Mouse (Mus musculus) liver, embryonic 15.5 days (tissue): ENCODE data around the gene Kank3. TPM values are rescaled to one million over a fixed set of nuclear protein-coding genes. Genes with fewer than 3 reads are reported as not detected.
"Not testable (repeated sequence)": the region's sequence is repeated elsewhere in the genome, so short reads cannot be mapped to it uniquely, and the experiment has no call there.

ENCODE experiments used
- ATAC-seq: fragments of 200-750 bp; cut with Nextera tagmentation; 2 replicates; pipeline ENCODE4 v1.8.0; 2017; ENCODE audit warnings: moderate number of reproducible peaks, mild to moderate bottlenecking, moderate library complexity; ENCODE audit not compliant: insufficient read depth
- H3K27ac ChIP-seq: fragments of 300-500 bp; sonication (generic); replicated peaks from 2 replicates; pipeline ENCODE4 v1.5.1; 2015; ENCODE audit warnings: mild to moderate bottlenecking, inconsistent platforms
- H3K27me3 ChIP-seq: fragments of 300-500 bp; sonication (generic); 2 replicates; pipeline ENCODE4 v1.6.1; 2015; ENCODE audit warnings: mild to moderate bottlenecking, inconsistent platforms
- H3K36me3 ChIP-seq: fragments of 300-500 bp; sonication (generic); replicated peaks from 2 replicates; pipeline ENCODE4 v1.6.1; 2015; ENCODE audit warnings: moderate library complexity, mild to moderate bottlenecking, inconsistent platforms
- H3K4me1 ChIP-seq: fragments of 300-500 bp; sonication (generic); replicated peaks from 2 replicates; pipeline ENCODE4 v1.6.1; 2015; ENCODE audit warnings: inconsistent platforms
- H3K4me2 ChIP-seq: fragments of 300-500 bp; sonication (generic); 2 replicates; pipeline ENCODE4 v1.6.1; 2015; ENCODE audit warnings: moderate library complexity, mild to moderate bottlenecking, inconsistent platforms
- H3K4me3 ChIP-seq: fragments of 300-500 bp; sonication (generic); replicated peaks from 2 replicates; pipeline ENCODE4 v1.5.1; 2015; ENCODE audit warnings: mild to moderate bottlenecking, inconsistent platforms
- H3K9ac ChIP-seq: fragments of 300-500 bp; sonication (generic); 2 replicates; pipeline ENCODE4 v1.6.1; 2015; ENCODE audit warnings: moderate library complexity, mild to moderate bottlenecking, inconsistent platforms
- H3K9me3 ChIP-seq: fragments of 300-500 bp; sonication (generic); replicated peaks from 2 replicates; pipeline ENCODE4 v1.6.1; 2016; ENCODE audit warnings: inconsistent platforms
- WGBS: fragments of 180-500 bp; shearing (Covaris S2); methylation state at CpG from one replicate; pipeline ENCODE4 v1.1.7; 2015; ENCODE audit warnings: mixed read lengths; ENCODE audit not compliant: insufficient replicate concordance; 5-methylcytosine and 5-hydroxymethylcytosine counted together
- polyA plus RNA-seq: library from polyadenylated mRNA; unstranded; fragments of >200 nt; fragmentation: Nextera tagmentation; extraction: Ambion mirVana; gene quantifications from 2 replicates; pipeline ENCODE4 v1.2.1, GENCODE M21; 2015

Kank3 gene
- polyA plus RNA-seq, 1 experiment from 2014 or later = 10.4 TPM

- WGBS = 56% methylated on average over 8 of the region's 9 CpGs
- no peaks in the 10 kb centered on the region for H3K9me3 ChIP-seq
- peaks cover 23% of the 10 kb centered on the region for H3K4me1 ChIP-seq
- H3K27me3 ChIP-seq = peaks cover 20% of the 10 kb centered on the region
- no peak overlapping the region for H3K9ac ChIP-seq
- no peak overlapping the region for H3K4me2 ChIP-seq
- H3K27ac ChIP-seq = no peak overlapping the region
- no peak for ATAC-seq
- H3K4me3 ChIP-seq = no peak overlapping the region
- H3K36me3 ChIP-seq = no peaks in the 10 kb centered on the region
These were observed 3.0 kb upstream of the Kank3 start for GRCm38 (mm10) chr17:33807181-33807888.

- Histone ChIP-seq H3K27me3 (peaks cover 28% of the 10 kb centered on the region), H3K4me2 (no peak overlapping the region), H3K9ac (no peak overlapping the region), H3K9me3 (no peaks in the 10 kb centered on the region), H3K27ac (no peak overlapping the region), H3K36me3 (no peaks in the 10 kb centered on the region), H3K4me1 (peaks cover 23% of the 10 kb centered on the region), H3K4me3 (no peak overlapping the region)
- WGBS = 9% methylated on average over 10 of the region's 10 CpGs
- no peak for ATAC-seq
These were observed 2.1 kb upstream of the Kank3 start for GRCm38 (mm10) chr17:33808192-33808591.

GRCm38 (mm10) chr17:33811142-33811516, 810 bp downstream of the Kank3 start:
- peak overlapping the region; percentile 23; the same call in 1 of the 2 replicates for H3K9ac ChIP-seq
- H3K4me2 ChIP-seq = peak overlapping the region; percentile 84
- H3K36me3 ChIP-seq = no peaks in the 10 kb centered on the region
- H3K27me3 ChIP-seq = peaks cover 41% of the 10 kb centered on the region
- H3K4me1 ChIP-seq = peaks cover 22% of the 10 kb centered on the region
- no peaks in the 10 kb centered on the region for H3K9me3 ChIP-seq
- WGBS = 7% methylated on average over 7 of the region's 7 CpGs
- no peak for ATAC-seq
- H3K4me3 ChIP-seq = peak overlapping the region; percentile 57
- H3K27ac ChIP-seq = no peak overlapping the region

- H3K27ac ChIP-seq = no peak overlapping the region
- no peak for ATAC-seq
- no peak overlapping the region for H3K9ac ChIP-seq
- no peaks in the 10 kb centered on the region for H3K9me3 ChIP-seq
- no peaks in the 10 kb centered on the region for H3K36me3 ChIP-seq
- H3K4me1 ChIP-seq = peaks cover 34% of the 10 kb centered on the region
- H3K4me3 ChIP-seq = no peak overlapping the region
- H3K4me2 ChIP-seq = no peak overlapping the region
- WGBS = 30% methylated on average over 3 of the region's 3 CpGs
- peaks cover 41% of the 10 kb centered on the region for H3K27me3 ChIP-seq
These were observed 2.2 kb downstream of the Kank3 start for GRCm38 (mm10) chr17:33812475-33812874.

GRCm38 (mm10) chr17:33812990-33813389, 2.7 kb downstream of the Kank3 start:
- no peak overlapping the region for H3K4me2 ChIP-seq
- H3K9ac ChIP-seq = no peak overlapping the region
- WGBS = 41% methylated on average over 4 of the region's 4 CpGs
- peaks cover 39% of the 10 kb centered on the region for H3K4me1 ChIP-seq
- no peak overlapping the region for H3K27ac ChIP-seq
- peaks cover 41% of the 10 kb centered on the region for H3K27me3 ChIP-seq
- no peaks in the 10 kb centered on the region for H3K36me3 ChIP-seq
- H3K4me3 ChIP-seq = no peak overlapping the region
- no peaks in the 10 kb centered on the region for H3K9me3 ChIP-seq
- no peak for ATAC-seq

GRCm38 (mm10) chr17:33815399-33815798, 5.1 kb downstream of the Kank3 start:
- 71% methylated on average over 6 of the region's 6 CpGs for WGBS
- peaks cover 40% of the 10 kb centered on the region for H3K27me3 ChIP-seq
- no peak overlapping the region for H3K27ac ChIP-seq
- no peak overlapping the region for H3K4me2 ChIP-seq
- H3K36me3 ChIP-seq = peaks cover 18% of the 10 kb centered on the region
- H3K9me3 ChIP-seq = no peaks in the 10 kb centered on the region
- ATAC-seq = no peak
- peaks cover 51% of the 10 kb centered on the region for H3K4me1 ChIP-seq
- H3K9ac ChIP-seq = no peak overlapping the region
- H3K4me3 ChIP-seq = no peak overlapping the region

GRCm38 (mm10) chr17:33816612-33817011, 6.3 kb downstream of the Kank3 start:
- peaks cover 31% of the 10 kb centered on the region for H3K36me3 ChIP-seq
- no peak for ATAC-seq
- no peak overlapping the region for H3K27ac ChIP-seq
- 57% methylated on average over 5 of the region's 5 CpGs for WGBS
- H3K27me3 ChIP-seq = peaks cover 28% of the 10 kb centered on the region
- H3K4me1 ChIP-seq = peaks cover 43% of the 10 kb centered on the region
- H3K4me3 ChIP-seq = peak overlapping the region; percentile 72
- H3K9ac ChIP-seq = peak overlapping the region; percentile 82
- no peaks in the 10 kb centered on the region for H3K9me3 ChIP-seq
- H3K4me2 ChIP-seq = peak overlapping the region; percentile 97

GRCm38 (mm10) chr17:33817184-33817968, 7.1 kb downstream of the Kank3 start:
- Histone ChIP-seq H3K4me1 (peaks cover 50% of the 10 kb centered on the region), H3K27me3 (peaks cover 21% of the 10 kb centered on the region), H3K36me3 (peaks cover 38% of the 10 kb centered on the region), H3K4me2 (peak overlapping the region; percentile 97), H3K9me3 (no peaks in the 10 kb centered on the region), H3K4me3 (peak overlapping the region; percentile 72), H3K9ac (peak overlapping the region; percentile 82), H3K27ac (peak overlapping the region; percentile 80)
- ATAC-seq = peak; percentile 97
- WGBS = under 1% methylated on average over 89 of the region's 89 CpGs

- no peaks in the 10 kb centered on the region for H3K9me3 ChIP-seq
- H3K4me1 ChIP-seq = peaks cover 57% of the 10 kb centered on the region
- peak overlapping the region; percentile 82 for H3K9ac ChIP-seq
- WGBS = 24% methylated on average over 33 of the region's 33 CpGs
- H3K27me3 ChIP-seq = peaks cover 14% of the 10 kb centered on the region
- peak overlapping the region; percentile 72 for H3K4me3 ChIP-seq
- peak overlapping the region; percentile 97 for H3K4me2 ChIP-seq
- ATAC-seq = peak; percentile 14; the same call in 1 of the 2 replicates
- H3K36me3 ChIP-seq = peaks cover 46% of the 10 kb centered on the region
- peak overlapping the region; percentile 80 for H3K27ac ChIP-seq
These were observed 7.8 kb downstream of the Kank3 start for GRCm38 (mm10) chr17:33817969-33818643.

- no peak for ATAC-seq
- 68% methylated on average over 1 of the region's 1 CpGs for WGBS
- H3K27ac ChIP-seq = no peak overlapping the region
- H3K9me3 ChIP-seq = no peaks in the 10 kb centered on the region
- H3K4me1 ChIP-seq = peaks cover 62% of the 10 kb centered on the region
- no peak overlapping the region for H3K4me3 ChIP-seq
- H3K36me3 ChIP-seq = peaks cover 48% of the 10 kb centered on the region
- peak overlapping the region; percentile 68 for H3K4me2 ChIP-seq
- H3K27me3 ChIP-seq = no peaks in the 10 kb centered on the region
- H3K9ac ChIP-seq = no peak overlapping the region
These were observed 12.2 kb downstream of the Kank3 start for GRCm38 (mm10) chr17:33822436-33822959.

- H3K27me3 ChIP-seq, H3K9me3 ChIP-seq, ATAC-seq: not testable (repeated sequence)
- Histone ChIP-seq H3K4me3 (peak overlapping the region; percentile 66), H3K27ac (0 out of 2 replicates have a peak overlapping the region, but pooled peaks have one; percentile 35), H3K4me2 (peak overlapping the region; percentile 68), H3K4me1 (peaks cover 62% of the 10 kb centered on the region), H3K9ac (peak overlapping the region; percentile 51), H3K36me3 (peaks cover 52% of the 10 kb centered on the region)
- 60% methylated on average over 8 of the region's 8 CpGs for WGBS
These were observed 12.9 kb downstream of the Kank3 start for GRCm38 (mm10) chr17:33823171-33823570.
